Mouse (Mus musculus): ENCODE results near the gene Dlg2.

DNA sequence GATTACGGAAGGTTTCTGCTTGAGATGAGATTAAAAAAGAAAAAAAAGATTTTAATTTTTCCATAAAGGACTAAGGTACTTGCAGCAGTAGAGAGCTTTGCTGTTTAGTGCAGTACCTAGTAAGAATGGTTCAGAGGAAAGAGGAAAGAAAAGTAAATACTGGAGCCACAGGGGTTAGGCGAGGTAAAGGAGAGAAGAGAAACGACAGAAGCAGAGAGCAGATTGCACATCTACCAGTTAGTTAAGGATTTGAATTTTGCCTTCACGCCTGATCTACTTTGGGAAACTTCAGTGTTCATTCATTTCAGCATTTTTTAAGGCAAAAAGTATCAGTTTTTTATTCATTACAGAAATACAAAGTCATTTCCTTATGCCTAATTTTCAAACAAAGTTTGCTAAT is 655.7 kb downstream of the Dlg2 start:
- TF ChIP-seq CTCF (IDR thresholded peaks at IDR 0.05; ENCODE audit: low read depth, low read length), result no peak
- no peak for TF ChIP-seq GATA1 (IDR thresholded peaks at IDR 0.05; ENCODE audit: borderline replicate concordance, low read length)
- TF ChIP-seq POLR2AphosphoS5 (IDR thresholded peaks at IDR 0.05; ENCODE audit: insufficient replicate concordance, low read depth, low read length), result no peak
- TF ChIP-seq TAL1 (conservative IDR thresholded peaks at IDR 0.05; ENCODE audit: low read depth, low read length), result no peak

All from G1E (cell line).